Mouse (Mus musculus): Measurements from ENCODE around the gene Olfml2a. TPM values are rescaled to one million over a fixed set of nuclear protein-coding genes. Genes with fewer than 3 reads are reported as not detected.

The Olfml2a gene
- polyA plus RNA-seq, 1 experiment from 2014 or later: 5.1 TPM

GRCm38 (mm10) chr2:38939047-38939446 is 7.3 kb downstream of the Olfml2a start:
- H3K4me3 ChIP-seq: no peak overlapping the region
- no peak overlapping the region for H3K9ac ChIP-seq
- H3K4me2 ChIP-seq: no peak overlapping the region
- peaks cover 17% of the 10 kb centered on the region for H3K4me1 ChIP-seq
- no peaks in the 10 kb centered on the region for H3K27me3 ChIP-seq (replicated peaks)
- H3K9me3 ChIP-seq: 0 out of 2 replicates have a peak, but pooled peaks cover 3% of the 10 kb centered on the region
- WGBS: 56% methylated on average over 2 of the region's 2 CpGs
- no peak overlapping the region for H3K27ac ChIP-seq (replicated peaks)
- H3K36me3 ChIP-seq: no peaks in the 10 kb centered on the region
- no peak for ATAC-seq (ENCODE audit: extremely low read depth, insufficient number of reproducible peaks, low FRiP score, low TSS enrichment)

GRCm38 (mm10) chr2:38941426-38941825 is 9.6 kb downstream of the Olfml2a start:
- H3K9me3 ChIP-seq: 0 out of 2 replicates have a peak, but pooled peaks cover 3% of the 10 kb centered on the region
- no peak overlapping the region for H3K4me2 ChIP-seq
- H3K27me3 ChIP-seq (replicated peaks): no peaks in the 10 kb centered on the region
- H3K9ac ChIP-seq: no peak overlapping the region
- H3K36me3 ChIP-seq: no peaks in the 10 kb centered on the region
- no peak overlapping the region for H3K27ac ChIP-seq (replicated peaks)
- ATAC-seq (ENCODE audit: extremely low read depth, insufficient number of reproducible peaks, low FRiP score, low TSS enrichment): no peak
- H3K4me1 ChIP-seq: no peaks in the 10 kb centered on the region; the same call in 1 of the 2 replicates
- WGBS: 68% methylated on average over 14 of the region's 14 CpGs
- H3K4me3 ChIP-seq: no peak overlapping the region

GRCm38 (mm10) chr2:38941898-38942297 is 10.1 kb downstream of the Olfml2a start:
- no peak overlapping the region for H3K9ac ChIP-seq
- H3K9me3 ChIP-seq: 0 out of 2 replicates have a peak, but pooled peaks cover 3% of the 10 kb centered on the region
- H3K27ac ChIP-seq (replicated peaks): no peak overlapping the region
- ATAC-seq (ENCODE audit: extremely low read depth, insufficient number of reproducible peaks, low FRiP score, low TSS enrichment): no peak
- H3K36me3 ChIP-seq: no peaks in the 10 kb centered on the region
- H3K4me2 ChIP-seq: no peak overlapping the region
- H3K27me3 ChIP-seq (replicated peaks): no peaks in the 10 kb centered on the region
- 63% methylated on average over 2 of the region's 2 CpGs for WGBS
- H3K4me1 ChIP-seq: no peaks in the 10 kb centered on the region; the same call in 1 of the 2 replicates
- H3K4me3 ChIP-seq: no peak overlapping the region

GRCm38 (mm10) chr2:38943161-38943560 is 11.4 kb downstream of the Olfml2a start:
- H3K4me2 ChIP-seq: no peak overlapping the region
- no peak overlapping the region for H3K4me3 ChIP-seq
- ATAC-seq (ENCODE audit: extremely low read depth, insufficient number of reproducible peaks, low FRiP score, low TSS enrichment): no peak
- no peak overlapping the region for H3K9ac ChIP-seq
- no peak overlapping the region for H3K27ac ChIP-seq (replicated peaks)
- H3K27me3 ChIP-seq (replicated peaks): no peaks in the 10 kb centered on the region
- peaks cover 5% of the 10 kb centered on the region for H3K4me1 ChIP-seq
- no peaks in the 10 kb centered on the region for H3K36me3 ChIP-seq
- WGBS: 80% methylated on average over 5 of the region's 5 CpGs
- H3K9me3 ChIP-seq: 0 out of 2 replicates have a peak, but pooled peaks cover 3% of the 10 kb centered on the region

- H3K4me2 ChIP-seq: no peak overlapping the region
- no peak overlapping the region for H3K27ac ChIP-seq (replicated peaks)
- H3K9me3 ChIP-seq: 0 out of 2 replicates have a peak, but pooled peaks cover 2% of the 10 kb centered on the region
- no peaks in the 10 kb centered on the region for H3K36me3 ChIP-seq
- ATAC-seq (ENCODE audit: extremely low read depth, insufficient number of reproducible peaks, low FRiP score, low TSS enrichment): no peak
- H3K4me1 ChIP-seq: peaks cover 5% of the 10 kb centered on the region
- 57% methylated on average over 2 of the region's 2 CpGs for WGBS
- H3K9ac ChIP-seq: no peak overlapping the region
- H3K27me3 ChIP-seq (replicated peaks): no peaks in the 10 kb centered on the region
- H3K4me3 ChIP-seq: no peak overlapping the region
These were observed 12.2 kb downstream of the Olfml2a start for GRCm38 (mm10) chr2:38943977-38944376.

GRCm38 (mm10) chr2:38944460-38945161 is 12.8 kb downstream of the Olfml2a start:
- Histone ChIP-seq H3K27ac (replicated peaks) (no peak overlapping the region), H3K36me3 (no peaks in the 10 kb centered on the region), H3K4me1 (peaks cover 5% of the 10 kb centered on the region), H3K4me3 (no peak overlapping the region), H3K9ac (no peak overlapping the region), H3K9me3 (no peaks in the 10 kb centered on the region), H3K27me3 (replicated peaks) (no peaks in the 10 kb centered on the region), H3K4me2 (no peak overlapping the region)
- 62% methylated on average over 3 of the region's 3 CpGs for WGBS
- 0 out of 2 replicates have a peak, but pooled peaks have one; percentile 34 for ATAC-seq (ENCODE audit: extremely low read depth, insufficient number of reproducible peaks, low FRiP score, low TSS enrichment)

- 54% methylated on average over 7 of the region's 7 CpGs for WGBS
- H3K27ac ChIP-seq (replicated peaks): peak overlapping the region; percentile 56
- H3K27me3 ChIP-seq (replicated peaks): no peaks in the 10 kb centered on the region
- no peaks in the 10 kb centered on the region for H3K36me3 ChIP-seq
- no peaks in the 10 kb centered on the region for H3K9me3 ChIP-seq
- no peak for ATAC-seq (ENCODE audit: extremely low read depth, insufficient number of reproducible peaks, low FRiP score, low TSS enrichment)
- no peak overlapping the region for H3K4me3 ChIP-seq
- H3K9ac ChIP-seq: no peak overlapping the region; the same call in 1 of the 2 replicates
- H3K4me2 ChIP-seq: no peak overlapping the region
- peaks cover 26% of the 10 kb centered on the region for H3K4me1 ChIP-seq
These were observed 15.8 kb downstream of the Olfml2a start for GRCm38 (mm10) chr2:38947566-38947965.

- H3K36me3 ChIP-seq: no peaks in the 10 kb centered on the region
- H3K4me2 ChIP-seq: peak overlapping the region; percentile 28
- H3K9ac ChIP-seq: no peak overlapping the region
- WGBS: 17% methylated on average over 7 of the region's 7 CpGs
- peak overlapping the region; percentile 77 for H3K27ac ChIP-seq (replicated peaks)
- no peaks in the 10 kb centered on the region for H3K27me3 ChIP-seq (replicated peaks)
- H3K4me3 ChIP-seq: no peak overlapping the region
- H3K4me1 ChIP-seq: peaks cover 26% of the 10 kb centered on the region
- ATAC-seq (ENCODE audit: extremely low read depth, insufficient number of reproducible peaks, low FRiP score, low TSS enrichment): peak; percentile 79
- no peaks in the 10 kb centered on the region for H3K9me3 ChIP-seq
These were observed 18.5 kb downstream of the Olfml2a start for GRCm38 (mm10) chr2:38950281-38950719.

- Histone ChIP-seq H3K27ac (replicated peaks) (no peak overlapping the region), H3K4me2 (no peak overlapping the region), H3K36me3 (no peaks in the 10 kb centered on the region), H3K9me3 (no peaks in the 10 kb centered on the region), H3K27me3 (replicated peaks) (no peaks in the 10 kb centered on the region), H3K9ac (no peak overlapping the region), H3K4me3 (no peak overlapping the region), H3K4me1 (peaks cover 25% of the 10 kb centered on the region)
- whole genome bisulfite sequencing: 63% methylated on average over 5 of the region's 5 CpGs
- ATAC-seq (ENCODE audit: extremely low read depth, insufficient number of reproducible peaks, low FRiP score, low TSS enrichment): no peak
These were observed 21.5 kb downstream of the Olfml2a start for GRCm38 (mm10) chr2:38953152-38953883.

GRCm38 (mm10) chr2:38956062-38956461 is 24.3 kb downstream of the Olfml2a start:
- ATAC-seq (ENCODE audit: extremely low read depth, insufficient number of reproducible peaks, low FRiP score, low TSS enrichment): no peak
- Histone ChIP-seq H3K9me3 (no peaks in the 10 kb centered on the region), H3K27ac (replicated peaks) (no peak overlapping the region), H3K27me3 (replicated peaks) (no peaks in the 10 kb centered on the region), H3K4me1 (peaks cover 10% of the 10 kb centered on the region), H3K4me3 (no peak overlapping the region), H3K36me3 (no peaks in the 10 kb centered on the region), H3K4me2 (no peak overlapping the region), H3K9ac (no peak overlapping the region)
- 71% methylated on average over 2 of the region's 2 CpGs for WGBS

GRCm38 (mm10) chr2:38957671-38958223 is 26.0 kb downstream of the Olfml2a start:
- H3K9ac ChIP-seq: no peak overlapping the region
- no peaks in the 10 kb centered on the region for H3K9me3 ChIP-seq
- no peak overlapping the region for H3K4me2 ChIP-seq
- H3K36me3 ChIP-seq: no peaks in the 10 kb centered on the region
- H3K27ac ChIP-seq (replicated peaks): no peak overlapping the region
- H3K4me1 ChIP-seq: peaks cover 4% of the 10 kb centered on the region; the same call in 1 of the 2 replicates
- H3K4me3 ChIP-seq: no peak overlapping the region
- no peak for ATAC-seq (ENCODE audit: extremely low read depth, insufficient number of reproducible peaks, low FRiP score, low TSS enrichment)
- H3K27me3 ChIP-seq (replicated peaks): no peaks in the 10 kb centered on the region
- 61% methylated on average over 5 of the region's 5 CpGs for WGBS
